Mouse (Mus musculus) brain, embryonic 14.5 days (tissue): ENCODE results near the gene Icosl. TPM values are rescaled to one million over a fixed set of nuclear protein-coding genes. Genes with fewer than 3 reads are reported as not detected.
"Not testable (repeated sequence)": the region's sequence is repeated elsewhere in the genome, so short reads cannot be mapped to it uniquely, and the experiment has no call there.

Experiments used
- DNase-seq: peaks from one replicate; pipeline ENCODE4 v3.0.0-alpha.2; 2011; ENCODE audit warnings: low read depth
- CTCF ChIP-seq: fragments of 200-500 bp; IDR thresholded peaks from 2 replicates; pipeline ENCODE4 v1.5.1; 2012; ENCODE audit warnings: inconsistent platforms, mild to moderate bottlenecking, moderate library complexity, borderline replicate concordance; ENCODE audit not compliant: insufficient read depth, insufficient read length; ENCODE audit errors: extremely low read depth
- POLR2A ChIP-seq: fragments of 200-500 bp; IDR thresholded peaks from 2 replicates; pipeline ENCODE4 v1.6.1; 2012; ENCODE audit warnings: mild to moderate bottlenecking, inconsistent platforms, borderline replicate concordance; ENCODE audit not compliant: poor library complexity, insufficient read depth, insufficient read length, severe bottlenecking; ENCODE audit errors: extremely low read depth
- polyA plus RNA-seq: library from polyadenylated mRNA; depleted of rRNA; stranded (reverse); fragments of >200 nt; gene quantifications from 2 replicates; pipeline ENCODE4 v1.2.3, GENCODE M21; 2012; rRNA removed

Gene Icosl
- polyA plus RNA-seq, 1 experiment: 1.2 TPM

- DNase-seq: peak; percentile 68
- TF ChIP-seq CTCF (no peak), POLR2A (no peak)
Observed at GRCm38 (mm10) chr10:78104555-78105490, 35.7 kb downstream of the Icosl start.

GRCm38 (mm10) chr10:78105548-78105947 lies 36.4 kb downstream of the Icosl start:
- DNase-seq: peak; percentile 38
- TF ChIP-seq POLR2A (no peak), CTCF (no peak)

- no peak for DNase-seq
- TF ChIP-seq POLR2A: no peak
Observed at GRCm38 (mm10) chr10:78114521-78115092, 45.5 kb downstream of the Icosl start.

- TF ChIP-seq CTCF: no peak
- no peak for TF ChIP-seq POLR2A
- DNase-seq: no peak
Observed at GRCm38 (mm10) chr10:78115153-78115552, 46.1 kb downstream of the Icosl start.

- no peak for DNase-seq
- TF ChIP-seq CTCF (no peak), POLR2A (no peak)
Observed at GRCm38 (mm10) chr10:78119422-78119821, 50.3 kb downstream of the Icosl start.

DNA sequence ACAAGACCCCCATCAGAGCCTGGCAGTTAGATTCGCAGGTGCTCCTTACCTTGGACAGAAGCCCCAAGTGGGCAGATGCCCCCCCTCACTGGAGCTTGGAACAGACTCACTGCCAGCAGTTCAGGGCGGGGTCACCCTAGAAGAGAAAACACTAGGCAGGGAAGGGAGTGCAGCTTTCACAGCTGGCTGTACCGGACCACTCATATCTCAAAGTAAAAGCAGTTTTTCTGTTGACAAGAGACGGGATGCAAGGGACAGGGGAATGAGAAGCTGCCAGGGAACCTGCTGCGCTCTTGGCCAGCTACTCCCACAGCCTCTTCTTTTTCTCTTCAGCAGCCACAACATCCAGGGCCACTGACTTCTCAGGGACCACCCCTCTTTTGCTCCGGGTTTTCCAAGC lies 55.0 kb downstream of the Icosl start:
- not testable (repeated sequence) for DNase-seq

- DNase-seq: not testable (repeated sequence)
Observed at GRCm38 (mm10) chr10:78125061-78125460, 56.0 kb downstream of the Icosl start.

GRCm38 (mm10) chr10:78126311-78126710 lies 57.2 kb downstream of the Icosl start:
- DNase-seq: no peak
- TF ChIP-seq CTCF (no peak), POLR2A (no peak)

- TF ChIP-seq CTCF (no peak), POLR2A (no peak)
- DNase-seq: no peak
Observed at GRCm38 (mm10) chr10:78127046-78127870, 58.2 kb downstream of the Icosl start.

GRCm38 (mm10) chr10:78127931-78128330 lies 58.8 kb downstream of the Icosl start:
- no peak for DNase-seq

GRCm38 (mm10) chr10:78128647-78129046 lies 59.5 kb downstream of the Icosl start:
- no peak for DNase-seq
- TF ChIP-seq CTCF (no peak), POLR2A (no peak)

More at GRCm38 (mm10) chr10:78127931-78128330, 58.8 kb downstream of the Icosl start:
- no peak for TF ChIP-seq CTCF
- TF ChIP-seq POLR2A: no peak

- no peak for TF ChIP-seq CTCF
- TF ChIP-seq POLR2A: no peak
- peak; percentile 32 for DNase-seq
Observed at GRCm38 (mm10) chr10:78129423-78129822, 60.3 kb downstream of the Icosl start.

DNA sequence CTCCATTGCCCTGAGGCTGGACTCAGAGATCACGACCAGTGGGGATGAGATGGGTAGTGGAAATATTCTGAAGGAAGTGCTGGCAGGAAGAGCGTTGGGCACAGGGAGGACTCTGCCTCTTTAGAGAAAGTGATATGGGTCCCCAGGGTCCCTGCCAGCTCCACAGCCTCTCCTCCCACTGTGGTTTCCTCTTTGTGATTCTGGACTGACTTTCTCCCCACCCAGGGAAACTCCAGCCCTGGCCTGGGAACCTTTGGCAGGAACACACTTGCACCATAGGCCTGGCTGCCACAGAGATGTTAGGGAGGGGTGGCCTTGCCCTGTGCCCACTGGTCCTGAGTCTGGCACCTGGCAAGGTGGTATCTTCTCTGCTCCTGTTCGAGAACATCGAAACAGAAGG lies 60.9 kb downstream of the Icosl start:
- no peak for DNase-seq
- TF ChIP-seq CTCF: no peak

Other genes starting within 250 kb of the Icosl start
- gene Krtap10-4, start 242.2 kb upstream of the Icosl start, polyA plus RNA-seq: not detected in 2 replicates
- not detected in 2 replicates for gene Krtap10-10, start 233.4 kb upstream of the Icosl start, polyA plus RNA-seq
- not detected in 2 replicates for gene Gm36176, start 222.5 kb upstream of the Icosl start, polyA plus RNA-seq
- 0.10 TPM in 1 of 2 replicates, not detected in the other for gene Gm10318, start 216.4 kb upstream of the Icosl start, polyA plus RNA-seq
- gene Gm3285, start 207.3 kb upstream of the Icosl start, polyA plus RNA-seq: not detected in 2 replicates
- gene Lrrc3, start 166.8 kb upstream of the Icosl start, polyA plus RNA-seq: 9.5 and 15.3 TPM in 2 replicates
- gene Trpm2, start 98.7 kb upstream of the Icosl start, polyA plus RNA-seq: 6.3 and 6.5 TPM in 2 replicates
- gene 1810043G02Rik, start 90.8 kb upstream of the Icosl start, polyA plus RNA-seq: 54.5 and 68.2 TPM in 2 replicates
- 146 and 161 TPM in 2 replicates for gene Pfkl, start 59.2 kb upstream of the Icosl start, polyA plus RNA-seq
- not detected in 2 replicates for gene Dnmt3l, start 27.4 kb upstream of the Icosl start, polyA plus RNA-seq
- gene Aire, start 25.7 kb upstream of the Icosl start, polyA plus RNA-seq: 0.55 and 0.74 TPM in 2 replicates
- 60.2 and 75.5 TPM in 2 replicates for gene D10Jhu81e, start 100.5 kb downstream of the Icosl start, polyA plus RNA-seq
- gene Pwp2, start 115.8 kb downstream of the Icosl start, polyA plus RNA-seq: 18.7 and 19.6 TPM in 2 replicates
- 61.0 and 65.5 TPM in 2 replicates for gene Trappc10, start 175.3 kb downstream of the Icosl start, polyA plus RNA-seq